Mouse (Mus musculus) layer of hippocampus, adult 9-11 months (tissue): Measurements from ENCODE around the gene Zfp263.

ENCODE experiments used
- DNase-seq: peaks from one replicate; pipeline ENCODE4 v3.0.0; 2022

Zfp263 gene

DNA sequence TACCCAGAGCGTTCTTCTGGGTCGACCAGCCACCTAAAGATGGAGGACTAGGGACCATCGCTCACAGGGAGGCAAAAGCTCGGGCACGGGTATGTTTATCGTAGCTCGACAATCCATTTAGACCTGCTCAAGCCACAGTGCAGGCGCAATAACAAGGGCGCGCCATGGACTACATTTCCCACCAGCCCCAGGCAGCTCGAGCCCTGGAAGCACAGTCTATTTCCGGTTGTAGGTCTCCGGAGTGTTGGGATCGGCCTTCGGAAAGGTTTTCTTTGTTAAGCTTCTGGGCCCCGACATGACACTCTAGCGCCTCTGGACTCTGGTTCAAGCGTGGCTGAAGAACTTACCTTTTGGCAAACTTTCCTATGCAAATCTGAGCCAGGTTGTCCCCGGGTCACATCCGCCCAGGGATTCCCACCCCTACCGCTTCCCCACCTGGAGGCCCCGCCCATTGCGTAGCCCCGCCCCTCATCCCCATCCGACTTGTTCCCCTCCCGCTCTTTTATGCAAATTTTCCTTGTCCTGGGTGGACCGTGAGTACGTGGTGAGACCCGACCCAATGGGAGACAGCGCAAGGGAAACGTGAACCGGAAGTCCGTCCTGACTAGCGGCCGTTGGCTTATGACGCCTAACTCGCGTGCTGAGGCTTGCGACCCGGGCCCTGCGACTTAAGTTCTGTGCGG is at the start of gene Zfp263:
Gene Zfp263 (plus strand): TSS at position 591 of the 683 bp plus-strand sequence.
- peak; percentile 96 for DNase-seq

DNA sequence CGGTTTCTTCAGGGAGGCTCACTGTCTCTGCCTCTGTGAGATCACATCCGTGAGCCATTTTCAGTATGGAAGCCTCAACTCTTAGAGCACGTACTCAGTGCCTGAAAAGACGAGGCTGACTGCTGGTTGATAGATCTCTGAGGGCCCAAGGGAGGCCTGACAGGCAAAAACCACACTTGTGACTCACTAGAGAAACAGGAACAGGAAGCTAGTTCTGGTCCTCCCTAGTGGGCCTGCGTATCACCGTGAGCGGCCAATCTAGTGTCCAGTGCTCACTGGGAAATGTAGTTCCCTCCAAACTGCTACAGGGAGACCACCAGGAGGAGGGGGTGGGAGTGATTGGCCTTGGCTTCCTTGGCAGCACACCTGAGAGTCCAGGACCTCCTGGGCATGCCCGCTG is 44.6 kb upstream of the Zfp263 start:
- DNase-seq, result no peak

DNA sequence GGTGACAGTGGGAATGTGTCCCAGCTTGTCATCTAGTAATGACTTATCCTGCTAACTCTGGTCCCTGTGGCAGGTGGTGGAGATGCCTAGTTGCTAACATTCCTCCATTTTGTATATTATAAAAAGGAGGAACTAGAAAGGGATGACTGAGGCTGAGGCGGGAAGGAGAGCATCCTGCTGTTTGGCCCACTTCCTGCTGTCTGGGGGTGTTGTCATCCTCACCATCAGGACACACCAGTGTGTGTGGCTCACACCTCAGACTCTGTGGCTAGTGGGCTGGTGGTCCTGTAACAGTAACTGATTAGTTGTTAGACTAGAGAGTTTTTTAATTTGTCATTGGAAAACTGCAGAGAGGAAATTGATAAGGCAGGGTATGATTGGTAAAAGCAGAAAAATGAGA is 43.0 kb upstream of the Zfp263 start:
- no peak for DNase-seq

- DNase-seq, result no peak
Measured at GRCm38 (mm10) chr16:3706680-3707079, 37.2 kb upstream of the Zfp263 start.

GRCm38 (mm10) chr16:3714731-3715130 is 29.2 kb upstream of the Zfp263 start:
- DNase-seq, result no peak

DNA sequence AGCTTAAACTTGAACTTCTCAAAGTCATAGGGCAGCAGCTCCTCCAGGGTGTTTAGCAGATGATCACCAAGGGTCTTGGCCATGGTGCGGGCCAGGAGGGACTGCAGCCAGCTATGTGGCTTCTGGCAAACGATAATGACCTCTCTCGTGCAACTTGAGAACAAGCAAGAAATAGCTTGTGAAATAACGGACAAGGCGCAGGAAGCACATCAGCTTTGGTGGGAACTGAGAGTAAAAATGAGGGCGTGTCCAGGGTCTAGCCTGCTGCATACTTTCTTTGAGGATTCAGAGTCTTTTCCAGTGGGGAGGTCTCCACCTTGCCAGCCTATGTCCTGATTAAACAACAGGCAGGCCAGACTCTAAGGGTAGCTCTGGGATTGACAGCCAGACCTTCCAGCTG is 25.9 kb upstream of the Zfp263 start, which contains the start of gene Mefv:
Gene Mefv (minus strand): TSS at position 118 of the 400 bp plus-strand sequence.
- no peak for DNase-seq

DNA sequence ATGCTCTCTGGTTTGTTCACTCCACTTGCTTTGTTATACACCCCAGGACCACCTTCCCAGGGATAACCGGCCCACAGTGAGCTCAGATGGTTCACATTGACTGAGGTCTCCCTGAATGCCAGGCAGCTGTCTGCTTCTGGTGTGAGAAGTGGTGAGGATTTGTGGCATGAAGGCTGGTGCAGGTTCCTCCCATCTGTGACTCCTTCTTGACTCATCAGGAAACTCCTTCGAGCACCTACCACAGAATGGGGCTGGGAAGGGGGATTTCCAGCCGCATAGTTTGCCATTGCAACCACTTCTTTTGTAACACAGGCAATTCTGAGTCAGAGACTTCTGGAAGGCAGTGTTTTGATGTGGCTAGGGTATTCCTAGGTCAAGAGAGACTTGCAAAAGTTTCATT is 20.7 kb upstream of the Zfp263 start:
- DNase-seq, result no peak

DNA sequence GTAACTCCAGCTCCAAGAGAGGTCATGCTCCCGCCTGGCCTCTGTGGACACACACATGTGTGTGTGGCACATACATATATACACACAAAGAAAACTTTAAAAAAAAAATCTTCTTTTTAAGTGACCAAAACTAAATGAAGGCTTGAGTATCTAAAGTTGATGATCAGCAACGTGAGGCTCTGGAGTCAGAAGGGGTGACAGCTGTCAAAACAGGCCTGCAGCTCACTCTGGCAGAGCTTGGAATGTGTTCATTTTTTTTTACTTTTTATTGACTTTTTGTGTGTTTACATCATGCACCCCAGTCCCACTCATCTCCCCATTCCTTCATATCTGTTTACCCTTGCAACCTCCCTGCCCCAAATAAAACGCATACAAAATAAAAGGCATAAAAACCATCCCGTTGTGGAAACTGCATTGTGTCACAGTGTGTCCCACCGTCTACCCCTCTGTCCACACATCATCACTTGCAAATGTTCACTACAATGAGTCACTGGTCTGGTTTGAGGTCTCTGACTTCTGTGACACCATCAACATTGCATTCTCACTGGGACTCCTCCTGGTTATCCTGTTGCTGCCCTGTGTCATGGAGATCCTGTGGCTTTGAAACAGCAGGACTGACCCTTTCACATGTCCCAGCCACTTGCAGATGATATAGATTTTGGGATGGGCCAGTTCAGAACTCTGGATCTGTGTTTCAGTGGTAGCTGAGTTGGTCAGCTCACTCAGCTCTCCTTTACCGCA is 15.7 kb upstream of the Zfp263 start:
- no peak for DNase-seq

- no peak for DNase-seq
Measured at GRCm38 (mm10) chr16:3732612-3733011, 11.3 kb upstream of the Zfp263 start.

DNA sequence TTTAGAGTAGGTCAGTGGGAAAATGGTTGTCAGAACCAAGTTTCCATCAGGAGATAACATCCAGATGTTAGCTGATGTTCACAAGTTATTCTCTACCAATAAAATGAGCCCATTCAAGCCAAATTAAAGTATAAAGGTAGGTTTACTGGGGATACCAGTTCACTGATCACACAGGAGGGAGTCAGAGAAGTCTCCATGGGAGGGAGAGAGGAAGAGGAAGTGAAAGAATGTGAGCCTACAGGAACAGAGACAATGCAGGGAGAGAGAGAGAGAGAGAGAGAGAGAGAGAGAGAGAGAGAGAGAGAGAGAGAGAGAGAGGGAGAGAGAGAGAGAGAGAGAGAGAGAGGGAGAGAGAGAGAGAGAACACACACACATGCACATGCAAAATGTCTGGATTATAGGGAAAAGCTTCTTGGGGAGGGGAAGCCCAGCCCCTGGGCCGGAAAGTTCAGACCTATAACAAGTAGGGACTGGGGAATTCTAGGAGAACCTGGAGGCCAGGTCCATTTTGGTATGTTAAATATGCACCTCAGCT is 10.6 kb upstream of the Zfp263 start:
- no peak for DNase-seq

DNA sequence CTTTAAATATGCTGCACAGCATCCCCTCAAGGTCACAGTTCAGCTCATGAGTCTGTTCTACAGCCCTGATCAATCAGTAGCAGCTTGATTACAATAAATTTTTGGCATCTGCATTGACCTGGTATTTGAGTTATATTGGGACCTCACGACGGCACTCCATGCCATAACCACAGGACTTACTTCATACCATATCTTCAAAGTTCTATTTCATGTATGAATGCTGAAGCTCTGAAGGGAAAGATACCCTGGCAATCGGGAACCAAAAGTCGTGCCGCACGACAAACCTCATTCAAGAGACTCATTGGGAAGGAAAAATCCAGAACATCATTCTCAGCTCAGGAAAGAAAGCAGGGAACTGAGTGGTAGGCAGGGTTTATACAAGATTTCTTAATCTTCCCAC is 1.4 kb upstream of the Zfp263 start:
- DNase-seq, result no peak

- no peak for DNase-seq
Measured at GRCm38 (mm10) chr16:3744186-3744700, 350 bp downstream of the Zfp263 start.

- no peak for DNase-seq
Measured at GRCm38 (mm10) chr16:3745656-3746055, 1.8 kb downstream of the Zfp263 start.

DNA sequence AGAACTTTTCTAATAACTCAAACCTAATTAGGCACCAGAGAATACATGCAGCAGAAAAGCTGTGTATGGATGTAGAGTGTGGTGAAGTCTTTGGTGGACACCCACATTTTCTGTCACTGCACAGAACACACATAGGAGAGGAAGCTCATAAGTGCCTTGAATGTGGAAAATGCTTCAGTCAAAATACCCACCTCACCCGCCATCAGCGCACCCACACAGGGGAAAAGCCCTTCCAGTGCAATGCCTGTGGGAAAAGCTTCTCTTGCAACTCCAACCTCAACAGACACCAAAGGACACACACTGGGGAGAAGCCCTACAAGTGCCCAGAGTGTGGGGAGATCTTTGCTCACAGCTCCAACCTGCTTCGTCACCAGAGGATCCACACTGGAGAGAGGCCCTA is 5.1 kb downstream of the Zfp263 start:
- DNase-seq, result no peak

- no peak for DNase-seq
Measured at GRCm38 (mm10) chr16:3771603-3772002, 27.7 kb downstream of the Zfp263 start.

GRCm38 (mm10) chr16:3776365-3776764 is 32.5 kb downstream of the Zfp263 start:
- DNase-seq, result no peak

DNA sequence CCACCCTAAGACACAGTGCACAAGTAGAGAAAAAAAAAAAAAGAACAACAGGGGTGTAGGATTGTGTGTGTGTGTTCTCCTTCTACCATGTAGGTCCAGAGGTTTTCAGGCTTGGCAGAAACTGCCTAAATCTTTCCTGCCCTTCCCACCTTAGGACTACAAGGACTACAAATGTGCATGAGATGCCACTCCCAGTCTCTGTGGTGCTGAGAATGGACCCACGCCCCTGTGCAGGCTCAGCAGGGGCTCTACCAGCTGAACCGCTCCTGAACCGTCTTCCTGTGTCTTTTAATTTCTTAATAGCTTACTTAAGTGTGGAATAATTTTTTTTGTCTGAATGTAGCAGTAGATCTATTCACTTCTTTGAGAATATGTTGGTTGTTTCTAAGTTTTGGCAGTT is 34.1 kb downstream of the Zfp263 start:
- DNase-seq, result no peak

DNA sequence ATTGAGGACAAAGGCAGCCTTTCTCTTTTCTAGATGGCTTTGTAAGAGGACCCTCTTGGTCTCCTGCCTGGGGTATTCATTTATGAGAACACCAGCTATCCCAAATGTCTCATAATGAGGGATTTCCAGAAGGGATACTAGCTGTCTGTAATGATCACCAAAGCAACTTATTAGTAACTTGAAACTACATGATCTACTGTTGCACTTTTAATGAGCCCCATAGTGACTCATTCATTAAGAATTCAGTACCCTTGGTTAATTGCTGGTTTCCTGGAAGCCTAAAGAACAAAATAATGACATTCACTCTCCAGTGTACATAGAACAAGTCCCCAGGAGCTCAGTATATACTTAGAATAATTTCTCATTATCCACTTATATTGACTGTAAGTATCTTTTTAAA is 37.3 kb downstream of the Zfp263 start:
- no peak for DNase-seq

DNA sequence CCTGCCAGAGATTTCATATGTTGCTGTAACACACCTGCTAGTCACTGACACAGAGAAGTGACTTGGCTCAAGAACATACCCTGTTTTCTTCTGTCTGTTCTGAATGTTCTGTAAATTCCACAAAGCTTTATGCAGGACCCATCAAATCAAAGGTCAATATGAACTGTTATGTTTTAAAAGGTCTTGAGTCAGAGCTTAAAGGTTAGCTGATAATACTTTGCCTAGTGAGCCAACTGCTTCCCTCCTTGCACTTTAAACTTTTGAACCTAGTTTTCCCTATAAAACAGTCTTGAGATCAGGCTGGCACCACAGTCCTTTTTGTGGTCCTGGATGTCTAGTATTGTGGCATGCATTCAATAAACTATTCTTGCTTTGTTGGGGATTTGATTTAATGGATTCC is 44.5 kb downstream of the Zfp263 start:
- no peak for DNase-seq
